Mouse (Mus musculus): ENCODE results near the gene Zfp800.

DNA sequence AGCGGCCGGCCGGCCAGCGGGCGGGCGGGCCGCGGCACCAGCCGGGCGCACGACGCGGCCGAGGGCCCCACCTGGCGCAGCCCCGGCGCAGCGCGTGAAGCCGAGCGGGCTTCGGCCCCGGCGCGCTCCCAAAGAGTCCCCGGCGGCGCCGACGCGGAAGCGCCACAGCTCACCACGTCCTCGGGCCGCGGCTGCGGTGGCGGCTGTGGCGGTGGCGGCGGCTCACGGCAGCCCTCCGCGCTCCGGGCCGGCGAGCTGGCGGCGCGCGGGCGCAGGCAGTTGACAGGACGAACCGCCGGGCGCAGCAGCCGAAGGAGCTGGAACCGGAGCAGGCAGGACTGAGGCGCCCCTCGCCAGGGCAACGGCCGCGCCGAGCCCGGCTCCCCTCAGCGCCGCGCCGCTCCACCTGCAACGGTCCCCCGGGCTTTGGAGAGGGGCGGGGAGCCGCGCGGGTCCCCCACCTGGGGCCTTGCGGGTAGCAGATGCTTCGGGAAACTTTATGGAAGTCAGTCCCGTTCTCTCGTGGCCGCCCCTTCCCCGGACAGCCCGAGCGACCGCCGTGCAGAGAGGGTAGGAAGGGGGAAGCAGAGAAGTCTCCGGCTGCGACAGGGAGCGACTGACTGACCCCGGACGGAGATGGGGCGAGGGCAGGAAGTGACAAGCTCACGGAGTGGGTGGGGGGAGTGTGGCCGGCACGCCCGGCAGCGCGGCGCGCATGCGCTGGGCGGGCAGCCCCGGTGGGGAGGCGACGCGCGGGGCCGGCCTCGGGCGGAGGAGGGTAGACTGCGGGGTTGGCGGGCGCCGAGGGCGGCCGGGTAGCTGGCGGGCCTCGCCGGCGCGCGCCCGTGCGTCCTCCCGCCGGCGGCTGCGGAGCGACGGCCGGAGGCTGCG is 136.3 kb downstream of the Zfp800 start:
- no peak for TF ChIP-seq CTCF (IDR thresholded peaks at IDR 0.05; ENCODE audit: insufficient read depth, low read length)
- TF ChIP-seq POLR2A (IDR thresholded peaks at IDR 0.05; ENCODE audit: borderline replicate concordance, extremely low read depth, low read depth, low read length): peak; percentile 92; the same call in 1 of the 2 replicates
